Comparison of ENCODE assay signal across 8 mouse cellular contexts in genomic region chr7:45216442-45217183, GRCm38 (mm10). TPM values are rescaled to one million over a fixed set of nuclear protein-coding genes. Genes with fewer than 3 reads are reported as not detected.
DNase-seq lines count a peak whose midpoint lies in the region; ATAC-seq lines count a peak whose summit lies in the region.

No protein-coding gene starts in this region.

- DNase-seq in urinary bladder, postnatal 4 days (ENCODE audit: low spot score in 2 of 2), result peak; percentile 77 to 84
- no peak for DNase-seq in urinary bladder, adult 2 months (ENCODE audit: low spot score)
- DNase-seq in forebrain, embryonic 10.5 days (ENCODE audit: extremely low spot score, low spot score), result peak; percentile 92
- no peak for DNase-seq in liver, embryonic 13.5 days
- DNase-seq in layer of hippocampus, adult 9-11 months, result no peak
- no peak for DNase-seq in right cerebral cortex, postnatal 14 days

- peaks cover 69% of the 10 kb centered on the region for H3K4me1 ChIP-seq in forebrain, embryonic 10.5 days
- H3K4me1 ChIP-seq in hindbrain, embryonic 12.5 days, result peaks cover 42% of the 10 kb centered on the region
- H3K4me1 ChIP-seq in liver, embryonic 13.5 days (replicated peaks), result peaks cover 27% of the 10 kb centered on the region
- H3K4me1 ChIP-seq in neural tube, embryonic 13.5 days (replicated peaks), result peaks cover 49% of the 10 kb centered on the region

- H3K9me3 ChIP-seq in forebrain, embryonic 10.5 days, result no peaks in the 10 kb centered on the region; the same call in 1 of the 2 replicates
- H3K9me3 ChIP-seq in hindbrain, embryonic 12.5 days (replicated peaks), result no peaks in the 10 kb centered on the region
- no peaks in the 10 kb centered on the region for H3K9me3 ChIP-seq in liver, embryonic 13.5 days (replicated peaks)
- no peaks in the 10 kb centered on the region for H3K9me3 ChIP-seq in neural tube, embryonic 13.5 days

- peaks cover 22% of the 10 kb centered on the region for H3K27me3 ChIP-seq in forebrain, embryonic 10.5 days (ENCODE audit: poor library complexity, severe bottlenecking)
- peaks cover 9% of the 10 kb centered on the region for H3K27me3 ChIP-seq in hindbrain, embryonic 12.5 days
- H3K27me3 ChIP-seq in liver, embryonic 13.5 days, result peaks cover 44% of the 10 kb centered on the region
- peaks cover 13% of the 10 kb centered on the region for H3K27me3 ChIP-seq in neural tube, embryonic 13.5 days

- peak overlapping the region; percentile 79 for H3K4me2 ChIP-seq in hindbrain, embryonic 12.5 days (replicated peaks)
- H3K4me2 ChIP-seq in liver, embryonic 13.5 days, result peak overlapping the region; percentile 64
- peak overlapping the region; percentile 74 for H3K4me2 ChIP-seq in neural tube, embryonic 13.5 days

- H3K4me3 ChIP-seq in forebrain, embryonic 10.5 days, result peak overlapping the region; percentile 87
- H3K4me3 ChIP-seq in hindbrain, embryonic 12.5 days, result peak overlapping the region; percentile 70
- H3K4me3 ChIP-seq in liver, embryonic 13.5 days (replicated peaks), result peak overlapping the region; percentile 55
- peak overlapping the region; percentile 59 for H3K4me3 ChIP-seq in neural tube, embryonic 13.5 days

- H3K9ac ChIP-seq in hindbrain, embryonic 12.5 days, result peak overlapping the region; percentile 83
- peak overlapping the region; percentile 60 for H3K9ac ChIP-seq in liver, embryonic 13.5 days
- peak overlapping the region; percentile 89 for H3K9ac ChIP-seq in neural tube, embryonic 13.5 days

- peak; percentile 83 for ATAC-seq in hindbrain, embryonic 12.5 days (ENCODE audit: low FRiP score)
- ATAC-seq in liver, embryonic 13.5 days (ENCODE audit: low read depth), result peak; percentile 9; the same call in 1 of the 2 replicates
- peak; percentile 80 for ATAC-seq in neural tube, embryonic 13.5 days (ENCODE audit: low read depth)

- H3K27ac ChIP-seq in forebrain, embryonic 10.5 days, result peak overlapping the region; percentile 100
- H3K27ac ChIP-seq in hindbrain, embryonic 12.5 days, result peak overlapping the region; percentile 91
- peak overlapping the region; percentile 34; the same call in 1 of the 2 replicates for H3K27ac ChIP-seq in liver, embryonic 13.5 days
- H3K27ac ChIP-seq in neural tube, embryonic 13.5 days (replicated peaks), result peak overlapping the region; percentile 91

- peaks cover 48% of the 10 kb centered on the region for H3K36me3 ChIP-seq in forebrain, embryonic 10.5 days (replicated peaks)
- peaks cover 36% of the 10 kb centered on the region for H3K36me3 ChIP-seq in hindbrain, embryonic 12.5 days
- H3K36me3 ChIP-seq in liver, embryonic 13.5 days, result peaks cover 8% of the 10 kb centered on the region
- peaks cover 26% of the 10 kb centered on the region for H3K36me3 ChIP-seq in neural tube, embryonic 13.5 days

- under 1% methylated on average over 13 of the region's 13 CpGs for WGBS in forebrain, embryonic 10.5 days
- WGBS in hindbrain, embryonic 12.5 days, result 1% methylated on average over 13 of the region's 13 CpGs
- 7% methylated on average over 13 of the region's 13 CpGs for WGBS in liver, embryonic 13.5 days (ENCODE audit: insufficient replicate concordance)
- WGBS in neural tube, embryonic 13.5 days, result under 1% methylated on average over 13 of the region's 13 CpGs

RNA-seq across cellular contexts. Expression of gene Tead2, which starts 1.1 kb away (rescaled TPM):
- polyA plus RNA-seq in urinary bladder, adult 2 months (2012; rRNA removed), result 29.1 and 29.2 TPM in 2 replicates
- polyA plus RNA-seq in forebrain, embryonic 10.5 days (2016; fragmentation: Nextera tagmentation; extraction: Ambion mirVana), result 337 and 380 TPM in 2 replicates
- polyA plus RNA-seq in hindbrain, embryonic 12.5 days (2016; fragmentation: Nextera tagmentation; extraction: Ambion mirVana), result 185 and 208 TPM in 2 replicates
- 11.8 and 12.0 TPM in 2 replicates for polyA plus RNA-seq in liver, embryonic 13.5 days (2015; fragmentation: Nextera tagmentation; extraction: Ambion mirVana)
- polyA plus RNA-seq in neural tube, embryonic 13.5 days (2015; fragmentation: Nextera tagmentation; extraction: Ambion mirVana), result 65.9 and 85.5 TPM in 2 replicates

RNA-seq across cellular contexts. Expression of gene Dkkl1, which starts 4.7 kb away (rescaled TPM):
- 5.1 and 7.5 TPM in 2 replicates for polyA plus RNA-seq in urinary bladder, adult 2 months (2012; rRNA removed)
- 1.0 TPM in 2 replicates for polyA plus RNA-seq in forebrain, embryonic 10.5 days (2016; fragmentation: Nextera tagmentation; extraction: Ambion mirVana)
- polyA plus RNA-seq in hindbrain, embryonic 12.5 days (2016; fragmentation: Nextera tagmentation; extraction: Ambion mirVana), result 3.0 and 3.4 TPM in 2 replicates
- 2.6 and 2.8 TPM in 2 replicates for polyA plus RNA-seq in liver, embryonic 13.5 days (2015; fragmentation: Nextera tagmentation; extraction: Ambion mirVana)
- 14.6 and 19.8 TPM in 2 replicates for polyA plus RNA-seq in neural tube, embryonic 13.5 days (2015; fragmentation: Nextera tagmentation; extraction: Ambion mirVana)

RNA-seq across cellular contexts. Expression of gene Ccdc155, which starts 11.9 kb away (rescaled TPM):
- 0.12 and 0.15 TPM in 2 replicates for polyA plus RNA-seq in urinary bladder, adult 2 months (2012; rRNA removed)
- 0.57 and 0.66 TPM in 2 replicates for polyA plus RNA-seq in forebrain, embryonic 10.5 days (2016; fragmentation: Nextera tagmentation; extraction: Ambion mirVana)
- 0.46 and 0.48 TPM in 2 replicates for polyA plus RNA-seq in hindbrain, embryonic 12.5 days (2016; fragmentation: Nextera tagmentation; extraction: Ambion mirVana)
- 0.07 and 0.14 TPM in 2 replicates for polyA plus RNA-seq in liver, embryonic 13.5 days (2015; fragmentation: Nextera tagmentation; extraction: Ambion mirVana)
- 0.29 and 0.45 TPM in 2 replicates for polyA plus RNA-seq in neural tube, embryonic 13.5 days (2015; fragmentation: Nextera tagmentation; extraction: Ambion mirVana)

RNA-seq across cellular contexts. Expression of gene Cd37, which starts 22.3 kb away (rescaled TPM):
- polyA plus RNA-seq in urinary bladder, adult 2 months (2012; rRNA removed), result 12.3 and 15.1 TPM in 2 replicates
- 1.1 TPM in 2 replicates for polyA plus RNA-seq in forebrain, embryonic 10.5 days (2016; fragmentation: Nextera tagmentation; extraction: Ambion mirVana)
- 1.3 and 1.5 TPM in 2 replicates for polyA plus RNA-seq in hindbrain, embryonic 12.5 days (2016; fragmentation: Nextera tagmentation; extraction: Ambion mirVana)
- polyA plus RNA-seq in liver, embryonic 13.5 days (2015; fragmentation: Nextera tagmentation; extraction: Ambion mirVana), result 10.3 and 10.8 TPM in 2 replicates
- polyA plus RNA-seq in neural tube, embryonic 13.5 days (2015; fragmentation: Nextera tagmentation; extraction: Ambion mirVana), result 1.5 and 1.8 TPM in 2 replicates

RNA-seq across cellular contexts. Expression of gene Slc6a16, which starts 24.3 kb away (rescaled TPM):
- not detected in 2 replicates for polyA plus RNA-seq in urinary bladder, adult 2 months (2012; rRNA removed)
- polyA plus RNA-seq in forebrain, embryonic 10.5 days (2016; fragmentation: Nextera tagmentation; extraction: Ambion mirVana), result not detected in 2 replicates
- 0.10 and 0.28 TPM in 2 replicates for polyA plus RNA-seq in hindbrain, embryonic 12.5 days (2016; fragmentation: Nextera tagmentation; extraction: Ambion mirVana)
- polyA plus RNA-seq in liver, embryonic 13.5 days (2015; fragmentation: Nextera tagmentation; extraction: Ambion mirVana), result not detected in 2 replicates
- polyA plus RNA-seq in neural tube, embryonic 13.5 days (2015; fragmentation: Nextera tagmentation; extraction: Ambion mirVana), result 0.18 and 0.27 TPM in 2 replicates

Comparison
In these comparisons a context has a peak if more than half of its experiments do, and no peak if none do; other contexts are left out.
1. DNase-seq: peak in urinary bladder, postnatal 4 days (2 of 2) and forebrain, embryonic 10.5 days (single experiment); none in urinary bladder, adult 2 months (single experiment), liver, embryonic 13.5 days (single experiment), layer of hippocampus, adult 9-11 months (single experiment) and right cerebral cortex, postnatal 14 days (single experiment).
2. H3K27ac ChIP-seq: peak in every context shown above with its lines; median percentile 100 in forebrain, embryonic 10.5 days; 91 in hindbrain, embryonic 12.5 days; 91 in neural tube, embryonic 13.5 days; 34 in liver, embryonic 13.5 days.
3. ATAC-seq: peak in every context shown above with its lines; median percentile 83 in hindbrain, embryonic 12.5 days; 80 in neural tube, embryonic 13.5 days; 9 in liver, embryonic 13.5 days.
4. Peak in every context shown above with its lines, with median percentiles within 50 percentile points of each other: H3K4me3 ChIP-seq, H3K4me2 ChIP-seq and H3K9ac ChIP-seq.